Mouse (Mus musculus): ENCODE results near the gene Mt2. TPM values are rescaled to one million over a fixed set of nuclear protein-coding genes. Genes with fewer than 3 reads are reported as not detected.

Mt2 gene
- total and polyA plus RNA-seq, 3 experiments = 4.3 to 212 (median 54.4) TPM

DNA sequence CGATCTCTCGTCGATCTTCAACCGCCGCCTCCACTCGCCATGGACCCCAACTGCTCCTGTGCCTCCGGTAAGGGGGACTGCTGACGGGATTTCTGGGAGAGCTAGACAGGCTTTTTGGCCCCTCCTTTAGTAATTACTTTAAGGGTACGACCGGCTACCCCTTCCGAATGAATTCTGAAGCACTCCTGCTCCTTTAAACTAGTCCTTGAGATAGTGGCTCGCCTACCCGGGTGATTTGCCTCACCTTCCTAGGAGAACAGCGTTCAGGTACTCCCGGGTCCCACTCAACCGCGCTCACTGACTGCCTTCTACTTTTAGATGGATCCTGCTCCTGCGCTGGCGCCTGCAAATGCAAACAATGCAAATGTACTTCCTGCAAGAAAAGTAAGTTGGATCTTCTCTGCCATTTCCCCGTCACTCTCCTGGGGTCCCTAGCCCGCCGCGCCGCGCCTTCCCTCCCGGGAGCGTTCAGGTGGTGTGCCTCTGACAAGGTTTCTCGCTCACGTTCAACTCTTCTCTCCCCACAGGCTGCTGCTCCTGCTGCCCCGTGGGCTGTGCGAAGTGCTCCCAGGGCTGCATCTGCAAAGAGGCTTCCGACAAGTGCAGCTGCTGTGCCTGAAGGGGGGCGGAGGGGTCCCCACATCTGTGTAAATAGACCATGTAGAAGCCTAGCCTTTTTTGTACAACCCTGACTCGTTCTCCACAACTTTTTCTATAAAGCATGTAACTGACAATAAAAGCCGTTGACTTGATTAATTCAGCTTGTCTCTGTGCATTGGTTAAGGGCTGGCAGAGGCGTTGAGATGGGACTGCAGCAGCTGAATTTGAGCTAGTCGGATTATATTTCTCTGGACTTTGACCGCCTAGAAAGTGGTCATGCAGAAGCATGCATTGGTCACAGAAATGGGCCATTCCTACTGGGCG is 607 bp downstream of the Mt2 start:
- Histone ChIP-seq H3K4me1 (ENCODE audit: control insufficient read depth in 1 of 2, insufficient read depth in 2 of 2) (peaks cover 9 to 18% of the 10 kb centered on the region in 2 experiments), H3K36me3 (replicated peaks in 1 of 2; ENCODE audit: control insufficient read depth in 1 of 2, insufficient read depth in 1 of 2, low read length in 1 of 2) (no peaks in the 10 kb centered on the region), H3K79me2 (replicated peaks; ENCODE audit: control insufficient read depth, extremely low read depth, insufficient read depth, poor library complexity, severe bottlenecking) (no peaks in the 10 kb centered on the region; the same call in 1 of the 2 replicates), H3K9ac (ENCODE audit: insufficient read depth, low read depth) (peak overlapping the region; percentile 81), H3K4me2 (ENCODE audit: insufficient read depth, low read depth, poor library complexity, severe bottlenecking) (peak overlapping the region; percentile 56), H3K9me3 (replicated peaks; ENCODE audit: low read length) (peaks cover 2% of the 10 kb centered on the region), H3K27me3 (replicated peaks) (peaks cover 77% of the 10 kb centered on the region), H3K4me3 (replicated peaks in 1 of 3; ENCODE audit: low read depth in 2 of 3, low read length in 2 of 3, poor library complexity in 1 of 3) (peak overlapping the region; percentile 33 to 83 (median 58)), H3K27ac (ENCODE audit: insufficient read depth, low read depth) (peak overlapping the region; percentile 67)
- dilution Hi-C loops (cut with MboI; ENCODE audit: extremely low pct_ligation_motif_present, extremely low pct_unique_long_range_greater_than_20kb, low sequenced_read_pairs) (no loop called here), in situ Hi-C loops (cut with MboI; ENCODE audit: low pct_ligation_motif_present, low pct_unique_long_range_greater_than_20kb, low sequenced_read_pairs) (no loop called here)
- DNase-seq (ENCODE audit: extremely low read depth) = no peak
- TF ChIP-seq NRF1 (IDR thresholded peaks at IDR 0.05; ENCODE audit: low read depth, low read length) = no peak
- peak; percentile 35; the same call in 1 of the 2 replicates for TF ChIP-seq BHLHE40 (IDR thresholded peaks at IDR 0.05; ENCODE audit: low read depth, low read length)
- no peak for TF ChIP-seq CHD2 (IDR thresholded peaks at IDR 0.05; ENCODE audit: low read length)
- no peak for TF ChIP-seq GABPA (IDR thresholded peaks at IDR 0.05; ENCODE audit: insufficient replicate concordance, low read depth, low read length)
- TF ChIP-seq ZMIZ1 (IDR thresholded peaks at IDR 0.05; ENCODE audit: low read depth, low read length) = peak; percentile 98
- no peak for TF ChIP-seq ELF1 (IDR thresholded peaks at IDR 0.05; ENCODE audit: low read depth, low read length)
- no peak for TF ChIP-seq MAFK (IDR thresholded peaks at IDR 0.05; ENCODE audit: insufficient replicate concordance, low read length)
- peak; percentile 31 for TF ChIP-seq SIN3A (IDR thresholded peaks at IDR 0.05; ENCODE audit: low read length)
- TF ChIP-seq MEF2A (IDR thresholded peaks at IDR 0.05; ENCODE audit: borderline replicate concordance, low read depth, low read length) = peak; percentile 6; the same call in 1 of the 2 replicates
- TF ChIP-seq RAD21 (IDR thresholded peaks at IDR 0.05; ENCODE audit: low read depth, low read length) = no peak
- no peak for TF ChIP-seq IRF4 (IDR thresholded peaks at IDR 0.05; ENCODE audit: low read depth, low read length)
- TF ChIP-seq USF1 (IDR thresholded peaks at IDR 0.05; ENCODE audit: low read depth, low read length) = no peak
- TF ChIP-seq JUND (conservative IDR thresholded peaks at IDR 0.05; ENCODE audit: low read depth, low read length) = no peak
- TF ChIP-seq NELFE (IDR thresholded peaks at IDR 0.05; ENCODE audit: low read depth, low read length) = peak; percentile 99
- TF ChIP-seq ZNF384 (IDR thresholded peaks at IDR 0.05; ENCODE audit: low read depth, low read length) = no peak
- TF ChIP-seq JUN (IDR thresholded peaks at IDR 0.05; ENCODE audit: insufficient read depth, low read depth, low read length) = no peak
- no peak; the same call in 1 of the 2 replicates for TF ChIP-seq UBTF (IDR thresholded peaks at IDR 0.05; ENCODE audit: low read depth, low read length)
- TF ChIP-seq MXI1 (IDR thresholded peaks at IDR 0.05; ENCODE audit: low read depth, low read length) = peak; percentile 20; the same call in 1 of the 2 replicates
- TF ChIP-seq POLR2AphosphoS2 (IDR thresholded peaks at IDR 0.05; ENCODE audit: low read depth, low read length) = peak; percentile 93; the same call in 1 of the 2 replicates
- no peak for TF ChIP-seq E2F4 (IDR thresholded peaks at IDR 0.05; ENCODE audit: insufficient replicate concordance, low read depth, low read length)
- no peak for TF ChIP-seq CTCF (conservative IDR thresholded peaks at IDR 0.05 in 1 of 2, IDR thresholded peaks at IDR 0.05 in 1 of 2; ENCODE audit: low read depth in 2 of 2, low read length in 2 of 2)
- no peak for TF ChIP-seq TCF12 (IDR thresholded peaks at IDR 0.05; ENCODE audit: low read depth, low read length)
